Comparison of ENCODE assay signal across 17 mouse cellular contexts in the genomic region with DNA sequence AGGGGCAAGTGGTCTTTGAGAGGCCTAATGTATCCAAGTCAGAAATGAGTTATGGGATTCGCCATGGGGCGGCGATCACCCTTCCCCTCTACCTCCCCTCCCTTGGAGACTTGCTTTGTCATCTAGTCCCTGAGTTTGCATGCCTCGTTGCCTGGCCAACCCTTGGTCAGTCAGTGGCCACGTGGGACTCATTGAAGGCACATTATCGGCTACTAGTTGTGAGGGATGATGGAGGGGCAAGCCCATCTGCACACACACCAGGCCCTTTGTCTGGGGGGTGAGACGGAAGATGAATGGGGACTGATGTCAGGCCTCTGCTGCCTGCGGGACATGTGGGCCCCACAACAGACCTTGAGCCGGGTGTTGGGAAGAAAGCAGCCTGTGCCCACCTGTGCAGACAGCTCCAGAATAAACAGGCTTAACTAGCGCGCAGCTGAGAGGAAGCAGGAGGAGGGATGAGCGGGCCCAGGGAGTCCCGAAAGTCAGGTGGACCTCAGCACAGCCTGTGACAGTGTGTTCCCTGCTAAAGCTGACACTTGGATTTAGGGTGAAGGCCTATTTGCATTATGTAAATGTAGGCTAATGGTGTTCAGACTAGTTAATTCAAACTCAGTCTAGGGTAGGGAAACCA. TPM values are rescaled to one million over a fixed set of nuclear protein-coding genes. Genes with fewer than 3 reads are reported as not detected.
DNase-seq lines count a peak whose midpoint lies in the region; ATAC-seq lines count a peak whose summit lies in the region.
"Had no signal": no experiment of that assay in that cellular context is flagged by ENCODE, and none has a peak within 500 bp of the region (broad histone marks: within the 10 kb centered on the region; RNA-seq: fewer than 3 reads in every experiment).

No protein-coding gene starts in this region.

- H3K27me3 ChIP-seq in midbrain, embryonic 11.5 days (ENCODE audit: control insufficient read depth, insufficient read depth, low read length): no peaks in the 10 kb centered on the region
- H3K27me3 ChIP-seq in midbrain, embryonic 15.5 days (replicated peaks): no peaks in the 10 kb centered on the region
- no peaks in the 10 kb centered on the region for H3K27me3 ChIP-seq in hindbrain, embryonic 14.5 days (ENCODE audit: control insufficient read depth, insufficient read depth, low read length)
- peaks cover 18% of the 10 kb centered on the region; the same call in 1 of the 2 replicates for H3K27me3 ChIP-seq in neural tube, embryonic 13.5 days
- H3K27me3 ChIP-seq: heart, embryonic 15.5 days had no signal

- no peak overlapping the region for H3K27ac ChIP-seq in midbrain, embryonic 11.5 days (ENCODE audit: low read depth, low read length)
- no peak overlapping the region for H3K27ac ChIP-seq in midbrain, embryonic 15.5 days
- no peak overlapping the region for H3K27ac ChIP-seq in hindbrain, embryonic 14.5 days
- H3K27ac ChIP-seq in neural tube, embryonic 13.5 days (replicated peaks): peak overlapping the region; percentile 42; the same call in 1 of the 2 replicates
- H3K27ac ChIP-seq: heart, embryonic 15.5 days; left cerebral cortex, adult 2 months; macrophage had no signal

- H3K4me2 ChIP-seq in midbrain, embryonic 11.5 days: no peak overlapping the region
- H3K4me2 ChIP-seq in midbrain, embryonic 15.5 days: no peak overlapping the region
- H3K4me2 ChIP-seq in hindbrain, embryonic 14.5 days (replicated peaks): no peak overlapping the region
- no peak overlapping the region for H3K4me2 ChIP-seq in neural tube, embryonic 13.5 days
- H3K4me2 ChIP-seq: heart, embryonic 15.5 days had no signal

- H3K9ac ChIP-seq in midbrain, embryonic 11.5 days (ENCODE audit: low read length): no peak overlapping the region
- no peak overlapping the region for H3K9ac ChIP-seq in midbrain, embryonic 15.5 days
- H3K9ac ChIP-seq in hindbrain, embryonic 14.5 days: no peak overlapping the region
- H3K9ac ChIP-seq in neural tube, embryonic 13.5 days: no peak overlapping the region
- H3K9ac ChIP-seq: heart, embryonic 15.5 days had no signal

- no peaks in the 10 kb centered on the region for H3K36me3 ChIP-seq in midbrain, embryonic 11.5 days (ENCODE audit: control insufficient read depth, insufficient read depth, low read length)
- no peaks in the 10 kb centered on the region for H3K36me3 ChIP-seq in midbrain, embryonic 15.5 days (replicated peaks)
- H3K36me3 ChIP-seq in hindbrain, embryonic 14.5 days (replicated peaks; ENCODE audit: control insufficient read depth, insufficient read depth): no peaks in the 10 kb centered on the region
- no peaks in the 10 kb centered on the region for H3K36me3 ChIP-seq in neural tube, embryonic 13.5 days
- H3K36me3 ChIP-seq: heart, embryonic 15.5 days had no signal

- H3K9me3 ChIP-seq in midbrain, embryonic 11.5 days (ENCODE audit: control insufficient read depth, low read length): no peaks in the 10 kb centered on the region
- no peaks in the 10 kb centered on the region for H3K9me3 ChIP-seq in midbrain, embryonic 15.5 days
- no peaks in the 10 kb centered on the region for H3K9me3 ChIP-seq in hindbrain, embryonic 14.5 days (ENCODE audit: control insufficient read depth, low read length)
- no peaks in the 10 kb centered on the region for H3K9me3 ChIP-seq in neural tube, embryonic 13.5 days
- H3K9me3 ChIP-seq: heart, embryonic 15.5 days had no signal

- no peak overlapping the region for H3K4me3 ChIP-seq in midbrain, embryonic 11.5 days (ENCODE audit: low read depth, low read length)
- no peak overlapping the region for H3K4me3 ChIP-seq in midbrain, embryonic 15.5 days
- H3K4me3 ChIP-seq in hindbrain, embryonic 14.5 days (replicated peaks; ENCODE audit: low read length): no peak overlapping the region
- H3K4me3 ChIP-seq in neural tube, embryonic 13.5 days: no peak overlapping the region
- H3K4me3 ChIP-seq: heart, embryonic 15.5 days; left cerebral cortex, adult 2 months; myocyte had no signal

- DNase-seq in midbrain, embryonic 11.5 days (ENCODE audit: low spot score, missing footprints): no peak
- peak; percentile 74 for DNase-seq in embryo, embryonic 9.5 days (ENCODE audit: extremely low spot score)
- no peak for DNase-seq in hindbrain, embryonic 14.5 days (ENCODE audit: low spot score)
- DNase-seq in heart, postnatal 36 days: no peak
- no peak for DNase-seq in layer of hippocampus, adult 9-10 months (ENCODE audit: low spot score)
- DNase-seq: cerebellum, adult 11 months; liver; lung, adult 2 months had no signal

- WGBS in midbrain, embryonic 11.5 days: 53% methylated on average over 13 of the region's 13 CpGs
- WGBS in midbrain, embryonic 15.5 days: 45% methylated on average over 13 of the region's 13 CpGs
- WGBS in hindbrain, embryonic 14.5 days: 14% methylated on average over 13 of the region's 13 CpGs
- WGBS in neural tube, embryonic 13.5 days: 8% methylated on average over 13 of the region's 13 CpGs

- ATAC-seq in midbrain, embryonic 11.5 days (ENCODE audit: low FRiP score): 0 out of 2 replicates have a peak, but pooled peaks have one; percentile 19
- ATAC-seq in midbrain, embryonic 15.5 days (replicated peaks): no peak
- peak; percentile 73; the same call in 1 of the 2 replicates for ATAC-seq in hindbrain, embryonic 14.5 days (ENCODE audit: low FRiP score)
- peak; percentile 61 for ATAC-seq in neural tube, embryonic 13.5 days (ENCODE audit: low read depth)
- ATAC-seq: inflammation-experienced regulatory T-cells, adult 6 months had no signal

- 0 out of 2 replicates have a peak, but pooled peaks cover 5% of the 10 kb centered on the region for H3K4me1 ChIP-seq in midbrain, embryonic 11.5 days (ENCODE audit: control insufficient read depth, insufficient read depth, low read length)
- no peaks in the 10 kb centered on the region for H3K4me1 ChIP-seq in midbrain, embryonic 15.5 days
- peaks cover 4% of the 10 kb centered on the region; the same call in 1 of the 2 replicates for H3K4me1 ChIP-seq in hindbrain, embryonic 14.5 days (replicated peaks; ENCODE audit: control insufficient read depth, insufficient read depth, low read length)
- peaks cover 26% of the 10 kb centered on the region for H3K4me1 ChIP-seq in neural tube, embryonic 13.5 days (replicated peaks)
- H3K4me1 ChIP-seq: heart, embryonic 15.5 days had no signal

- intact Hi-C loops in heart, postnatal 36 days (cut with DNase I): no loop called here

RNA-seq across cellular contexts. Expression of a gene that starts 11.5 kb away (rescaled TPM):
- polyA plus RNA-seq in midbrain, embryonic 11.5 days (2014; fragmentation: Nextera tagmentation; extraction: Ambion mirVana): 179 and 181 TPM in 2 replicates
- polyA plus RNA-seq in midbrain, embryonic 15.5 days (2015; fragmentation: Nextera tagmentation; extraction: Ambion mirVana): 89.8 and 95.0 TPM in 2 replicates
- polyA plus RNA-seq in hindbrain, embryonic 14.5 days (2014; fragmentation: Nextera tagmentation; extraction: Ambion mirVana): 94.9 and 97.7 TPM in 2 replicates
- 94.3 and 96.3 TPM in 2 replicates for polyA plus RNA-seq in neural tube, embryonic 13.5 days (2015; fragmentation: Nextera tagmentation; extraction: Ambion mirVana)
- total RNA-seq in heart, postnatal 36 days (2021): 10 to 100 TPM; 28.2 to 31.7 TPM

RNA-seq across cellular contexts. Expression of a gene that starts 18.7 kb away (rescaled TPM):
- 1,135 and 1,165 TPM in 2 replicates for polyA plus RNA-seq in midbrain, embryonic 11.5 days (2014; fragmentation: Nextera tagmentation; extraction: Ambion mirVana)
- polyA plus RNA-seq in midbrain, embryonic 15.5 days (2015; fragmentation: Nextera tagmentation; extraction: Ambion mirVana): 22.4 and 25.1 TPM in 2 replicates
- polyA plus RNA-seq in hindbrain, embryonic 14.5 days (2014; fragmentation: Nextera tagmentation; extraction: Ambion mirVana): 300 and 364 TPM in 2 replicates
- polyA plus RNA-seq in neural tube, embryonic 13.5 days (2015; fragmentation: Nextera tagmentation; extraction: Ambion mirVana): 578 and 623 TPM in 2 replicates
- not detected for total RNA-seq in heart, postnatal 36 days (2021)
- total RNA-seq: granulocyte monocyte progenitor cell, adult 5-6 weeks; MEL had no signal
- polyA plus RNA-seq: inflammation-experienced regulatory T-cells, adult 6 months; macrophage had no signal

RNA-seq across cellular contexts. Expression of a gene that starts 47.2 kb away (rescaled TPM):
- polyA plus RNA-seq in midbrain, embryonic 11.5 days (2014; fragmentation: Nextera tagmentation; extraction: Ambion mirVana): 4.0 and 4.7 TPM in 2 replicates
- 7.1 and 7.2 TPM in 2 replicates for polyA plus RNA-seq in midbrain, embryonic 15.5 days (2015; fragmentation: Nextera tagmentation; extraction: Ambion mirVana)
- polyA plus RNA-seq in hindbrain, embryonic 14.5 days (2014; fragmentation: Nextera tagmentation; extraction: Ambion mirVana): 10.2 and 10.9 TPM in 2 replicates
- 3.9 and 6.0 TPM in 2 replicates for polyA plus RNA-seq in neural tube, embryonic 13.5 days (2015; fragmentation: Nextera tagmentation; extraction: Ambion mirVana)
- total RNA-seq in heart, postnatal 36 days (2021): 10 to 100 TPM; 71.4 to 80.4 TPM

Comparison
In these comparisons a context has a peak if more than half of its experiments do, and no peak if none do; other contexts are left out.
1. RNA of a gene that starts 18.7 kb away (polyA plus RNA-seq): 1,135 to 1,165 TPM in midbrain, embryonic 11.5 days, 578 to 623 TPM in neural tube, embryonic 13.5 days and 300 to 364 TPM in hindbrain, embryonic 14.5 days; 22.4 to 25.1 TPM in midbrain, embryonic 15.5 days; every median in the first group is over 10 times any median in the second.